Mouse (Mus musculus) brain, adult 2 months (tissue): Measurements from ENCODE around the gene Npat.

Source experiments
- DNase-seq: peaks from one replicate; pipeline ENCODE4 v3.0.0; 2011; ENCODE audit warnings: low read depth, low spot score

Npat gene

DNA sequence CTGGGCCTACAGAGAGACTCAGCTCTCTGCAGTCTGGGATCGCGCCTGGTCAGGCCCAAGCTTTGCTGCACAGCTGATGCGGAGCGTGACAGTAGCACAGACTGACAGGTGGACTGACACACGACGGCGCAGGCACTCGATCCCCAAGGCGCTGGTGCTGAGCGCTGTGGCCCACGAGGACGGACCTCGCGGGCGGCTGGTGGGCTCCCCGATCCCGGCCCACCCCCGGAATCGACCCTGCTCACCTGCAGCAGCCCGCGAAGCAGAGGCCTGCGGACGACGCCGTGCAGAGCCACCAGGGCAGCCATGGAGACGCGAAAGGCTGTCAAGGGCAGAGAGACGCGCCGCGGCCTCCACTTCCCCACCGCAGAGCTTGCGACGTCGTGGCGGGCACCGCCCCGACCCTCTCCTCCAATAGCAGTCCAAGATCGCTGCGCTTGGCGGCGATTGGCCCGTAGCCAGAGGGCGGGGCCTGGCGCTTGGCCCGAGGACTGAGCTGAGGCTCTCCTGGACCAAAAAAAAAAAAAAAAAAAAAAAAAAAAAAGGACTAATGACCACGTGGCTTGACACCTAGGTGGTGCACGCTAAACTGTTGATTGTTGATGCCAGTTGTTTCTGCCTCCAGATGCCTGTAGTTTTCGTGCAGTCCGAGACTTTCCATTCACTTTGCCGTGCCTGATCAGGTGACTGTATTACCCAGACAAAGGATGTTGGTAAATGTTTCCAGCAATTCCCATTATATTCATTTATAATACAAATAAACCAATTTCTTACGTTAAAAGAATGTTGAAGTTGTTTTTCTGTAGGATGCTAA is 73.3 kb downstream of the Npat start, which contains the start of gene Acat1:
Gene Acat1 (minus strand): TSS at position 415 of the 814 bp plus-strand sequence.
- DNase-seq = peak; percentile 96

GRCm38 (mm10) chr9:53614286-53614685 is 77.4 kb downstream of the Npat start:
- no peak for DNase-seq

- no peak for DNase-seq
These were observed 78.4 kb downstream of the Npat start for GRCm38 (mm10) chr9:53615246-53615645.
